Mouse (Mus musculus) kidney, adult 2 months (tissue): ENCODE data around the gene Myo18b. TPM values are rescaled to one million over a fixed set of nuclear protein-coding genes. Genes with fewer than 3 reads are reported as not detected.

ENCODE experiments used
- DNase-seq: peaks from one replicate; pipeline ENCODE4 v3.0.0; 2021
- H3K27ac ChIP-seq: fragments of 200-500 bp; 2 replicates; pipeline ENCODE4 v1.5.1; 2012; ENCODE audit warnings: low read depth, low read length, control low read depth, inconsistent platforms; ENCODE audit not compliant: insufficient read depth
- H3K27me3 ChIP-seq: fragments of 200-500 bp; replicated peaks from 2 replicates; pipeline ENCODE4 v1.6.1; 2012; ENCODE audit warnings: mild to moderate bottlenecking, moderate library complexity, low read length, inconsistent platforms; ENCODE audit not compliant: control insufficient read depth, insufficient read depth
- H3K36me3 ChIP-seq: fragments of 200-500 bp; 2 replicates; pipeline ENCODE4 v1.6.1; 2012; ENCODE audit warnings: mild to moderate bottlenecking, moderate library complexity, low read length, inconsistent platforms; ENCODE audit not compliant: control insufficient read depth, insufficient read depth
- H3K4me1 ChIP-seq: fragments of 200-500 bp; 2 replicates; pipeline ENCODE4 v1.6.1; 2011; ENCODE audit warnings: low read length; ENCODE audit not compliant: control insufficient read depth, insufficient read depth
- H3K4me3 ChIP-seq: fragments of 200-500 bp; 2 replicates; pipeline ENCODE4 v1.5.1; 2011; ENCODE audit warnings: mild to moderate bottlenecking, low read depth, low read length, control low read depth; ENCODE audit not compliant: insufficient read depth
- CTCF ChIP-seq: fragments of 200-500 bp; conservative IDR thresholded peaks from 2 replicates; pipeline ENCODE4 v1.5.1; 2011; ENCODE audit warnings: low read depth, mild to moderate bottlenecking, control low read depth, low read length, moderate library complexity, mixed read lengths; ENCODE audit not compliant: insufficient read depth, insufficient read length
- POLR2A ChIP-seq: fragments of 200-500 bp; IDR thresholded peaks from one replicate; pipeline ENCODE4 v1.6.1; 2011; ENCODE audit warnings: low read depth, low read length, control low read depth
- WGBS: fragments of 180-500 bp; shearing (Covaris S2); methylation state at CpG from one replicate; pipeline ENCODE4 v1.1.7; 2018; 5-methylcytosine and 5-hydroxymethylcytosine counted together
- polyA plus RNA-seq: library from polyadenylated mRNA; depleted of rRNA; stranded (reverse); fragments of >200 nt; gene quantifications from 2 replicates; pipeline ENCODE4 v1.2.3, GENCODE M21; 2012; rRNA removed

The Myo18b gene
- 0.12 and 1.2 TPM in 2 replicates for polyA plus RNA-seq

DNA sequence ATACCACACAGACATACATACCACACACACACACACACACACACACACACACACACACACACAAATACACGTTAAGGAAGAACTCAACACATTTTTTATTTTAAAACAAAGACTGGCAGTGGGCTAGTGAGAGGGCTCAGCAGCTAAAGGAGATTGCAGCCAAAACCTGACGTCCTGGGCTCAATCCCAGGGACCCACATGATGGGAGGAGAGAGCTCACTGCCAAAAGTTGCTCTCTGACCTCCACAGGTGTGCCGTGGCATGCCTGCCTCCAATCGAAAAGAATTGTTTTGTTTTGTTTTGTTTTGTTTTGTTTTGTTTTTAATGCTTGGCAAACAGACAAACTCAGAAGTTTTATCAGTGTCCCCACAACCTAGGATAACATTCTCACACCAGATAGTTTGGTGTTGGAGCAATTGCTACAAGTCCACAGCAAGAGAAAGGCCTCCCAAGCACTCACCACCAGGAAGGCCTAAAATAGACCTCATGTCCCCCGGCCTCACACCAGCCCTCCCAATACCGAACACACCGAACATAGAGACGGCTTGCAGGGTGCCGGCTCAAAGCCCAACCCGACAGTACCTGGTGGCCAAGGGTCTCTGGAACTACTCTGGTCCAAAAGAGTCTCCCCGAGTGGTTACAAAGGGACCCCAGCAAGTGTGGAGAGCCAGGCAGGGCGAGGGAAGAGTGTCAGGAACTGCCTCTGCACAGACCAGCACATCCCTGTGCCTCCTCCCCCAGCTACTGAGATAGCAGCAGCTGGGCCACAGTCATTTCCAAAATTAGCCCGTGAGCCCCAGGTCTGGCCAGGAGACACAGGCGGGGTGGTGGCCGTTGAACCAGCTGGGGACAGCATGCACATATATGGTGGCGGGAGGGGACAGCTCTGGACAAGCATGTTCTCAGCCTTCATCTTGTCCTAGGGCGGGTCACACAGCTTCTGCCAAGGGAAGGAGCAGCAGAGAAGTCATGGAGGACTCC, at the start of gene Myo18b:
TSS of gene Myo18b (minus strand) at position 689 of the 981 bp plus-strand sequence.
- DNase-seq, result no peak
- WGBS, result 79% methylated on average over 17 of the region's 17 CpGs
- Histone ChIP-seq H3K36me3 (no peaks in the 10 kb centered on the region), H3K27me3 (no peaks in the 10 kb centered on the region), H3K4me1 (no peaks in the 10 kb centered on the region), H3K27ac (no peak within 1 kb of the TSS), H3K4me3 (no peak within 1 kb of the TSS)
- TF ChIP-seq POLR2A, result no peak
- no peak for TF ChIP-seq CTCF

DNA sequence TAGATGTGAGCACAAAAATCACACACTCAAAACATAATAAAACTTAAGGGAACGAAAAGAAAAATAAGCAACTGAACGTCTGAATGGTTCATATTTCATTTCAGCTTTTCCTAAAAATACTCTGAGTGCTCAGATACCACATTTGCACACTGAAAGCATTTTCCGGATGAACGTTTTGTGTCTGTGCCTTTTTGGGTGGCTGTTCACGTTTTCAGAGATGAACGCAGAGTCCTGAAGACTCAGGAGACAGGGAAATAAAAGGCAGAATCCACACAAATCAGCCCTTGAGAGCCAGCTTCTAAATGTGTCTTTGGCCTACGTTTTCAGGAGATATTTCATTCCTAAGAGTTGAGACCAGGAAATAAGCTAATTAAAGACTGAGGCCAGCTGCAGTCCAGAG, 49.8 kb upstream of the Myo18b start:
- 57% methylated on average over 7 of the region's 7 CpGs for WGBS

DNA sequence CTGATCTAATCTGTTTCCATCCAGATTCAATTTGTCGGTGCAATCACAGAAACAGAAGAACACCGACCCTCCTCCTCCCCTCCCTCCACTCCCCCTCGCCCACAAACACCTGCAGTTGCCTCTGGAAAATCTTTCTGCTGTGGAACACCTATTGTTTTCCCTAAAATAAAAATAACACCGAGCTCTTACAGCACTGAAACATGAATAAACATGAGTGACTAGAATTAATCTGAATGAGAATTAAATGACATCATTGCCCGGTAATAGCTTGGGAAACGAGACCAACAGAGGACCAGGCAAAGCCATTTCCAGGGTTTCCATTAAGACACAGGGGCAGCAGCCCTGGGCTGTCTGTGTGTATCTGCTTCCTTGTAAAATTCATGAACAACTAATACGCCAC, 46.1 kb upstream of the Myo18b start:
- no peaks in the 10 kb centered on the region for H3K27me3 ChIP-seq
- no peak for DNase-seq
- no peak overlapping the region for H3K27ac ChIP-seq
- H3K36me3 ChIP-seq, result no peaks in the 10 kb centered on the region
- H3K4me3 ChIP-seq, result no peak overlapping the region
- WGBS, result 60% methylated on average over 7 of the region's 7 CpGs
- TF ChIP-seq CTCF (no peak), POLR2A (no peak)
- no peaks in the 10 kb centered on the region for H3K4me1 ChIP-seq

More for the DNA sequence above, 49.8 kb upstream of the Myo18b start:
- H3K27me3 ChIP-seq, result no peaks in the 10 kb centered on the region
- TF ChIP-seq CTCF (no peak), POLR2A (no peak)
- H3K4me1 ChIP-seq, result no peaks in the 10 kb centered on the region
- no peak overlapping the region for H3K27ac ChIP-seq
- DNase-seq, result no peak
- no peaks in the 10 kb centered on the region for H3K36me3 ChIP-seq
- no peak overlapping the region for H3K4me3 ChIP-seq

DNA sequence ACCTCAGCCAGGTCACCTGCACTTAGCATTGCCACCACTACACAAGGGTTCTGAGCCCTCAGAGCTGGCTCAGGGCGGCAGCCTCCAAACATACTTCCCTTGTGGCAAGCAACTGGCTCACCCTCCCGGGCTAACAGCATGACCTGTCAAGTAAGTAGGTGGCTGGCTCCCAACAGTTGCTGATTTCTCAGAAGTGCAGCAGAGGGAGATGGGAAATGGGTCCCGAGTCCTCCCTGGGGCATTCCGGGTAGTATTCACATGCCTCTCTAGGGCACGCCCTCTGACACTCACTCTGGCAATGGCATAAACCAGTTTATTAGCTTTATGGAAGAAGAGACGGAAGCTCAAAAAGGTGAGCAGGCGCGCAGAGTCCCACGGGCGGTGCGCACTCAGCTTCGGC, 44.8 kb upstream of the Myo18b start:
- DNase-seq, result no peak
- Histone ChIP-seq H3K4me1 (no peaks in the 10 kb centered on the region), H3K36me3 (no peaks in the 10 kb centered on the region), H3K27me3 (no peaks in the 10 kb centered on the region), H3K27ac (no peak overlapping the region), H3K4me3 (no peak overlapping the region)
- WGBS, result 94% methylated on average over 12 of the region's 12 CpGs
- TF ChIP-seq POLR2A (no peak), CTCF (no peak)

DNA sequence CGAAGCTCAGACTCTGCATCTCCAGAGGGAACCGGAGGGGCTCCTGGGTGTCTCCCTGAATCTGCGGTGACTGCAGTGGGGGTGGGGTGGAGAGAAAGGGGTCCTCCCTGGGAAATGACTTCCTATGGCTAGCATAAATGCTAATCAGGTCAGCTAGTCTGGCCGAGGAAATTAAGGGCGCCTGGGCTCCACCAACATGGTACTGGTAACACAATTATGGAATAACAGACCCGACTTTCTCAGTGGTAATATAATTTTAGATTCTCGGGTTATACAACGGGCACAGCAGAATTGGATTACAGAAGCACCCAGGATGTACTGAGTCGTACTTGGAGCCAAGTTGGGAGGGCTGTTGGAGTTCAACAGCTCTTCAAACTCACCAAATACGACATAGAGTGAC, 40.5 kb upstream of the Myo18b start:
- no peaks in the 10 kb centered on the region for H3K27me3 ChIP-seq
- H3K27ac ChIP-seq, result no peak overlapping the region
- 82% methylated on average over 10 of the region's 10 CpGs for WGBS
- H3K36me3 ChIP-seq, result no peaks in the 10 kb centered on the region
- no peaks in the 10 kb centered on the region for H3K4me1 ChIP-seq
- no peak for DNase-seq
- no peak overlapping the region for H3K4me3 ChIP-seq
- no peak for TF ChIP-seq CTCF
- TF ChIP-seq POLR2A, result no peak

DNA sequence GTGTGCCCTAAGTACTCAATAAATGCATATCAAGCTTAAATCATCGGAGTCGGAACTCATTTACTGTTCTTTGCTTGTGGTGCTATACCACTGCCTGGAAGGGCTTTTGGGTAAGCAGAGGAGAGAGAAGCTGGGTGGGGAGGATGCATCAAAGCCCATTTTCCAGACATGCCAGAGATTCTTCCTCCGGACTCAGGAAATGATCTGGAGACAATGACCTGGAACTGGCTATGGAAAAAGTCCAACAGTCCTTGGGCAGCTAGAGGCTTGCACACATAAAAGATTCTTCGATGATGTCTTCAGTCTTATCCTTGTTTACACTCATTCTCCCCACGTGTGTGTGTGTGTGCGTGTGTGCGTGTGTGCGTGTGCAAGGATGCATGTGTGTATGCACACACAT, 39.3 kb upstream of the Myo18b start:
- H3K27me3 ChIP-seq, result no peaks in the 10 kb centered on the region
- 76% methylated on average over 8 of the region's 8 CpGs for WGBS
- no peaks in the 10 kb centered on the region for H3K4me1 ChIP-seq
- no peaks in the 10 kb centered on the region for H3K36me3 ChIP-seq
- no peak overlapping the region for H3K4me3 ChIP-seq
- TF ChIP-seq POLR2A (no peak), CTCF (no peak)
- H3K27ac ChIP-seq, result no peak overlapping the region
- peak; percentile 58 for DNase-seq

DNA sequence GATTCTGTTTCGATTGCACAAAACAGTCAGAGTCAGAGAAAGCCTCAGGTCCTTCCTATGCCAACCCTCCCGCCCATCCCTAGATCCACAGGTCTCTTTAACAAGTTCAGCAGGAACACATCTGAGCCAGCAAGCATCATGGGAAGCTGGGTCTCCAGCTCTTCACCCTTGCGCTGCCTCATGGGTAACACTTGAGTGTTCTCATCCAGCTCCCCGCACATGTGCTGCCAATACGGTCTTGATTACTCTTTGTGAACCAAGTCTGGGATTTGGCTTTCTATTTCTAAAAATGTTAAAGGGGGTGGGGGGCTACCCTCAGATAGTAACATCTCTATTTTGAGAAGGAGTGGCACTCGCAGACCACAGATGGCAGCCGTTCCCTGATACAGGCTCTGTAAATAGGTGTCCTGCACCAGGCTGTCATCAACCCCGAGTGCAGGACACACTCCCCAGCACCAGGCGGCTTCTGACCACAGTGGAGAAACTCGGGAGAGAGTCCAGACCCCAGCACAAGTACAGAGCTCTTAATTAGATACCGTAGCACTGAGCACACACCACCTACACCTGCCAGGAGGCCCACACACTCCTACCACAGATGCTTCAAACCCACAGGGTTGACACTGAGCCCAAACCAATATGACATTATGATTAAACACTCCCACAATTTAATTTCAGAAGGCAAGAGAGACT, 36.9 kb upstream of the Myo18b start:
- no peak overlapping the region for H3K27ac ChIP-seq
- no peaks in the 10 kb centered on the region for H3K36me3 ChIP-seq
- H3K27me3 ChIP-seq, result no peaks in the 10 kb centered on the region
- no peaks in the 10 kb centered on the region for H3K4me1 ChIP-seq
- DNase-seq, result no peak
- TF ChIP-seq CTCF, result no peak
- TF ChIP-seq POLR2A, result no peak
- no peak overlapping the region for H3K4me3 ChIP-seq
- WGBS, result 88% methylated on average over 11 of the region's 11 CpGs
